In genomic region chr1:58587491-58587890, GRCm38 (mm10) we compare ENCODE assay signal across 9 mouse cellular contexts. TPM values are rescaled to one million over a fixed set of nuclear protein-coding genes. Genes with fewer than 3 reads are reported as not detected.
DNase-seq lines count a peak whose midpoint lies in the region; ATAC-seq and TF ChIP-seq lines count a peak whose summit lies in the region.
"Had no signal": no experiment of that assay in that cellular context is flagged by ENCODE, and none has a peak within 500 bp of the region (broad histone marks: within the 10 kb centered on the region; RNA-seq: fewer than 3 reads in every experiment).

No protein-coding gene starts in this region.

- TF ChIP-seq POLR2A in CH12.LX (IDR thresholded peaks at IDR 0.05; ENCODE audit: low read depth, low read length) = no peak

- no peak for ATAC-seq in heart, embryonic 13.5 days (ENCODE audit: extremely low read depth, insufficient number of reproducible peaks, low FRiP score, low TSS enrichment)
- no peak for ATAC-seq in forebrain, embryonic 14.5 days
- no peak for ATAC-seq in liver, embryonic 13.5 days (ENCODE audit: low read depth)

- no peaks in the 10 kb centered on the region for H3K9me3 ChIP-seq in heart, embryonic 13.5 days
- H3K9me3 ChIP-seq in CH12.LX (replicated peaks; ENCODE audit: low read length) = no peaks in the 10 kb centered on the region
- no peaks in the 10 kb centered on the region for H3K9me3 ChIP-seq in forebrain, embryonic 14.5 days (replicated peaks; ENCODE audit: control insufficient read depth, low read length)
- H3K9me3 ChIP-seq in liver, embryonic 13.5 days (replicated peaks) = no peaks in the 10 kb centered on the region

- no peaks in the 10 kb centered on the region for H3K27me3 ChIP-seq in heart, embryonic 13.5 days (replicated peaks)
- H3K27me3 ChIP-seq in CH12.LX (replicated peaks) = no peaks in the 10 kb centered on the region
- H3K27me3 ChIP-seq in forebrain, embryonic 14.5 days (replicated peaks; ENCODE audit: control insufficient read depth, insufficient read depth, low read length) = no peaks in the 10 kb centered on the region
- H3K27me3 ChIP-seq in liver, embryonic 13.5 days = no peaks in the 10 kb centered on the region

- H3K79me2 ChIP-seq in CH12.LX (replicated peaks; ENCODE audit: control insufficient read depth, extremely low read depth, insufficient read depth, poor library complexity, severe bottlenecking) = peaks cover 23% of the 10 kb centered on the region

- intact Hi-C loops in heart, postnatal 25 days (cut with DNase I) = loop anchor here (10.0 kb wide), 1 partner anchor 387 kb away; the partner anchor contains the start of genes Stradb and Trak2

- H3K36me3 ChIP-seq in heart, embryonic 13.5 days = peaks cover 22% of the 10 kb centered on the region
- H3K36me3 ChIP-seq in CH12.LX (replicated peaks in 1 of 2; ENCODE audit: control insufficient read depth in 1 of 2, insufficient read depth in 1 of 2, low read length in 1 of 2) = peaks cover 6 to 14% of the 10 kb centered on the region in 2 experiments
- H3K36me3 ChIP-seq in forebrain, embryonic 14.5 days (ENCODE audit: control insufficient read depth, insufficient read depth, low read length) = no peaks in the 10 kb centered on the region
- peaks cover 9% of the 10 kb centered on the region for H3K36me3 ChIP-seq in liver, embryonic 13.5 days

- peak overlapping the region; percentile 89 for H3K4me3 ChIP-seq in heart, embryonic 13.5 days
- H3K4me3 ChIP-seq in CH12.LX (replicated peaks in 1 of 3; ENCODE audit: low read depth in 2 of 3, low read length in 2 of 3, poor library complexity in 1 of 3) = peak overlapping the region in 1 of 3 experiments; percentile 88
- peak overlapping the region; percentile 51 for H3K4me3 ChIP-seq in forebrain, embryonic 14.5 days (ENCODE audit: low read depth, low read length)
- H3K4me3 ChIP-seq in liver, embryonic 13.5 days (replicated peaks) = peak overlapping the region; percentile 94

- no peak for DNase-seq in heart, postnatal 25 days (ENCODE audit: low spot score)
- DNase-seq in CH12.LX (ENCODE audit: extremely low read depth) = no peak
- no peak for DNase-seq in forebrain, embryonic 14.5 days (ENCODE audit: low spot score)
- no peak for DNase-seq in liver, embryonic 13.5 days
- DNase-seq in adrenal gland, postnatal 25 days = no peak
- DNase-seq in yolk sac, embryonic 10.5 days (ENCODE audit: low spot score) = no peak
- no peak for DNase-seq in layer of hippocampus, postnatal 25 days (ENCODE audit: extremely low spot score in 1 of 2, low spot score in 1 of 2)
- DNase-seq: gastrocnemius, postnatal 36 days had no signal

- dilution Hi-C loops in CH12.LX (cut with MboI; ENCODE audit: extremely low pct_ligation_motif_present, extremely low pct_unique_long_range_greater_than_20kb, low sequenced_read_pairs) = no loop called here

- WGBS in heart, embryonic 13.5 days = 84% methylated on average over 1 of the region's 1 CpGs
- WGBS in forebrain, embryonic 14.5 days = 88% methylated on average over 1 of the region's 1 CpGs
- 71% methylated on average over 1 of the region's 1 CpGs for WGBS in liver, embryonic 13.5 days (ENCODE audit: insufficient replicate concordance)

- no peak for TF ChIP-seq RAD21 in CH12.LX (IDR thresholded peaks at IDR 0.05; ENCODE audit: low read depth, low read length)

- peaks cover 14% of the 10 kb centered on the region for H3K4me1 ChIP-seq in heart, embryonic 13.5 days
- H3K4me1 ChIP-seq in CH12.LX (ENCODE audit: control insufficient read depth in 1 of 2, insufficient read depth in 2 of 2) = peaks cover 0 to 20% of the 10 kb centered on the region in 2 experiments; a peak in 2 of 4 replicates
- peaks cover 10% of the 10 kb centered on the region for H3K4me1 ChIP-seq in forebrain, embryonic 14.5 days (ENCODE audit: control insufficient read depth, insufficient read depth, low read length)
- H3K4me1 ChIP-seq in liver, embryonic 13.5 days (replicated peaks) = peaks cover 15% of the 10 kb centered on the region

- H3K4me2 ChIP-seq in heart, embryonic 13.5 days = peak overlapping the region; percentile 86
- peak overlapping the region; percentile 16; the same call in 1 of the 2 replicates for H3K4me2 ChIP-seq in CH12.LX (ENCODE audit: insufficient read depth, low read depth, poor library complexity, severe bottlenecking)
- H3K4me2 ChIP-seq in forebrain, embryonic 14.5 days (ENCODE audit: low read length) = peak overlapping the region; percentile 70
- H3K4me2 ChIP-seq in liver, embryonic 13.5 days = peak overlapping the region; percentile 64

- peak overlapping the region; percentile 96 for H3K9ac ChIP-seq in heart, embryonic 13.5 days
- peak overlapping the region; percentile 98; the same call in 1 of the 2 replicates for H3K9ac ChIP-seq in CH12.LX (ENCODE audit: insufficient read depth, low read depth)
- H3K9ac ChIP-seq in forebrain, embryonic 14.5 days (ENCODE audit: low read length) = no peak overlapping the region; the same call in 1 of the 2 replicates
- H3K9ac ChIP-seq in liver, embryonic 13.5 days = peak overlapping the region; percentile 92

- no peak for TF ChIP-seq EP300 in CH12.LX (IDR thresholded peaks at IDR 0.05; ENCODE audit: low read length)

- TF ChIP-seq CTCF in CH12.LX (conservative IDR thresholded peaks at IDR 0.05 in 1 of 2, IDR thresholded peaks at IDR 0.05 in 1 of 2; ENCODE audit: low read depth in 2 of 2, low read length in 2 of 2) = no peak

- in situ Hi-C loops in CH12.LX (cut with MboI; ENCODE audit: low pct_ligation_motif_present, low pct_unique_long_range_greater_than_20kb, low sequenced_read_pairs) = no loop called here

- no peak overlapping the region for H3K27ac ChIP-seq in heart, embryonic 13.5 days (replicated peaks)
- no peak overlapping the region for H3K27ac ChIP-seq in CH12.LX (ENCODE audit: insufficient read depth, low read depth)
- no peak overlapping the region for H3K27ac ChIP-seq in forebrain, embryonic 14.5 days (ENCODE audit: low read depth, low read length)
- H3K27ac ChIP-seq in liver, embryonic 13.5 days = no peak overlapping the region

TF ChIP-seq in CH12.LX, 34 proteins besides CTCF, POLR2A, EP300 and RAD21:
- no peak for TF ChIP-seq MEF2A (IDR thresholded peaks at IDR 0.05; ENCODE audit: borderline replicate concordance, low read depth, low read length)
- TF ChIP-seq NRF1 (IDR thresholded peaks at IDR 0.05; ENCODE audit: low read depth, low read length) = no peak
- TF ChIP-seq MYC (IDR thresholded peaks at IDR 0.05; ENCODE audit: low read depth, low read length) = no peak
- no peak for TF ChIP-seq ELF1 (IDR thresholded peaks at IDR 0.05; ENCODE audit: low read depth, low read length)
- no peak for TF ChIP-seq SIN3A (IDR thresholded peaks at IDR 0.05; ENCODE audit: low read length)
- no peak for TF ChIP-seq ETS1 (conservative IDR thresholded peaks at IDR 0.05; ENCODE audit: low read depth, low read length)
- TF ChIP-seq MAX (IDR thresholded peaks at IDR 0.05; ENCODE audit: low read length) = no peak
- TF ChIP-seq JUND (conservative IDR thresholded peaks at IDR 0.05; ENCODE audit: low read depth, low read length) = no peak
- TF ChIP-seq USF2 (conservative IDR thresholded peaks at IDR 0.05; ENCODE audit: low read depth, low read length) = no peak
- no peak for TF ChIP-seq RCOR1 (conservative IDR thresholded peaks at IDR 0.05; ENCODE audit: low read depth, low read length)
- TF ChIP-seq ZKSCAN1 (IDR thresholded peaks at IDR 0.05; ENCODE audit: borderline replicate concordance, low read depth, low read length) = no peak
- TF ChIP-seq E2F4 (IDR thresholded peaks at IDR 0.05; ENCODE audit: insufficient replicate concordance, low read depth, low read length) = no peak
- TF ChIP-seq ZMIZ1 (IDR thresholded peaks at IDR 0.05; ENCODE audit: low read depth, low read length) = no peak
- no peak for TF ChIP-seq POLR2AphosphoS2 (IDR thresholded peaks at IDR 0.05; ENCODE audit: low read depth, low read length)
- TF ChIP-seq IRF4 (IDR thresholded peaks at IDR 0.05; ENCODE audit: low read depth, low read length) = no peak

RNA-seq across cellular contexts. Expression of gene Ndufb3, which starts 1.3 kb away (rescaled TPM):
- polyA plus RNA-seq in heart, embryonic 13.5 days (2015; fragmentation: Nextera tagmentation; extraction: Ambion mirVana) = 195 and 218 TPM in 2 replicates
- 100 to 1,000 TPM; 283 to 313 TPM for total RNA-seq in heart, postnatal 25 days (2021)
- total RNA-seq in CH12.LX (2012; rRNA removed) (139 and 145 TPM in 2 replicates), CH12.LX (2014; rRNA removed) (184 and 210 TPM in 2 replicates)
- 62.9 and 89.6 TPM in 2 replicates for polyA plus RNA-seq in CH12.LX (2012; ENCODE audit: insufficient read length, low read depth)
- 175 and 197 TPM in 2 replicates for polyA plus RNA-seq in forebrain, embryonic 14.5 days (2014; fragmentation: Nextera tagmentation; extraction: Ambion mirVana)
- 127 and 129 TPM in 2 replicates for polyA plus RNA-seq in liver, embryonic 13.5 days (2015; fragmentation: Nextera tagmentation; extraction: Ambion mirVana)
- 123 and 131 TPM in 2 replicates for total RNA-seq in adrenal gland, postnatal 25 days (2021)
- total RNA-seq in layer of hippocampus, postnatal 25 days (2021) = 100 to 1,000 TPM; 113 to 131 TPM

RNA-seq across cellular contexts. Expression of gene Fam126b, which starts 1.4 kb away (rescaled TPM):
- 3.8 and 4.3 TPM in 2 replicates for polyA plus RNA-seq in heart, embryonic 13.5 days (2015; fragmentation: Nextera tagmentation; extraction: Ambion mirVana)
- total RNA-seq in heart, postnatal 25 days (2021) = 10 to 100 TPM; 12.5 to 18.1 TPM
- total RNA-seq in CH12.LX (2012; rRNA removed) (3.6 and 4.7 TPM in 2 replicates), CH12.LX (2014; rRNA removed) (5.5 and 6.2 TPM in 2 replicates)
- polyA plus RNA-seq in CH12.LX (2012; ENCODE audit: insufficient read length, low read depth) = 4.4 and 4.6 TPM in 2 replicates
- polyA plus RNA-seq in forebrain, embryonic 14.5 days (2014; fragmentation: Nextera tagmentation; extraction: Ambion mirVana) = 10.5 and 14.4 TPM in 2 replicates
- polyA plus RNA-seq in liver, embryonic 13.5 days (2015; fragmentation: Nextera tagmentation; extraction: Ambion mirVana) = 3.6 and 3.9 TPM in 2 replicates
- 23.8 and 31.4 TPM in 2 replicates for total RNA-seq in adrenal gland, postnatal 25 days (2021)
- total RNA-seq in layer of hippocampus, postnatal 25 days (2021) = 100 to 1,000 TPM; 120 to 126 TPM

Comparison
In these comparisons a context has a peak if more than half of its experiments do, and no peak if none do; other contexts are left out.
1. H3K4me2 ChIP-seq: peak in every context shown above with its lines; median percentile 86 in heart, embryonic 13.5 days; 70 in forebrain, embryonic 14.5 days; 64 in liver, embryonic 13.5 days; 16 in CH12.LX.